In genomic region chr3:144124353-144124752, GRCm38 (mm10) we compare ENCODE assay signal across 10 mouse cellular contexts.
DNase-seq lines count a peak whose midpoint lies in the region; ATAC-seq and TF ChIP-seq lines count a peak whose summit lies in the region.
"Had no signal": no experiment of that assay in that cellular context is flagged by ENCODE, and none has a peak within 500 bp of the region (broad histone marks: within the 10 kb centered on the region; RNA-seq: fewer than 3 reads in every experiment).

No protein-coding gene starts in this region.

- WGBS in forebrain, embryonic 12.5 days: 47% methylated on average over 4 of the region's 4 CpGs
- WGBS in forebrain, embryonic 10.5 days: 82% methylated on average over 4 of the region's 4 CpGs
- 54% methylated on average over 4 of the region's 4 CpGs for WGBS in midbrain, embryonic 16.5 days
- 75% methylated on average over 4 of the region's 4 CpGs for WGBS in kidney, embryonic 16.5 days

- H3K27ac ChIP-seq in forebrain, embryonic 12.5 days: no peak overlapping the region
- H3K27ac ChIP-seq in forebrain, embryonic 10.5 days: no peak overlapping the region
- no peak overlapping the region for H3K27ac ChIP-seq in left cerebral cortex, adult 2 months
- no peak overlapping the region for H3K27ac ChIP-seq in midbrain, embryonic 16.5 days (ENCODE audit: low read length)
- no peak overlapping the region for H3K27ac ChIP-seq in kidney, embryonic 16.5 days (ENCODE audit: low read length)
- H3K27ac ChIP-seq: intestine, embryonic 15.5 days had no signal

- no peak for TF ChIP-seq CTCF in left cerebral cortex, adult 2 months (IDR thresholded peaks at IDR 0.05)

- H3K4me1 ChIP-seq in forebrain, embryonic 12.5 days: no peaks in the 10 kb centered on the region
- H3K4me1 ChIP-seq in forebrain, embryonic 10.5 days: peaks cover 12% of the 10 kb centered on the region; the same call in 1 of the 2 replicates
- H3K4me1 ChIP-seq in midbrain, embryonic 16.5 days (ENCODE audit: control insufficient read depth, insufficient read depth, low read length): no peaks in the 10 kb centered on the region
- no peaks in the 10 kb centered on the region for H3K4me1 ChIP-seq in kidney, embryonic 16.5 days (ENCODE audit: insufficient read depth, low read length)
- H3K4me1 ChIP-seq: intestine, embryonic 15.5 days had no signal

- H3K4me2 ChIP-seq in forebrain, embryonic 12.5 days: no peak overlapping the region
- H3K4me2 ChIP-seq in midbrain, embryonic 16.5 days (ENCODE audit: low read length): no peak overlapping the region
- H3K4me2 ChIP-seq in kidney, embryonic 16.5 days (replicated peaks; ENCODE audit: low read depth, low read length): no peak overlapping the region
- H3K4me2 ChIP-seq: intestine, embryonic 15.5 days had no signal

- no peaks in the 10 kb centered on the region for H3K36me3 ChIP-seq in forebrain, embryonic 12.5 days (replicated peaks)
- no peaks in the 10 kb centered on the region for H3K36me3 ChIP-seq in forebrain, embryonic 10.5 days (replicated peaks)
- H3K36me3 ChIP-seq in midbrain, embryonic 16.5 days (ENCODE audit: control insufficient read depth, insufficient read depth, low read length): no peaks in the 10 kb centered on the region
- no peaks in the 10 kb centered on the region for H3K36me3 ChIP-seq in kidney, embryonic 16.5 days (ENCODE audit: insufficient read depth, low read length)
- H3K36me3 ChIP-seq: intestine, embryonic 15.5 days had no signal

- no peak overlapping the region for H3K4me3 ChIP-seq in forebrain, embryonic 12.5 days (replicated peaks)
- no peak overlapping the region for H3K4me3 ChIP-seq in forebrain, embryonic 10.5 days
- H3K4me3 ChIP-seq in left cerebral cortex, adult 2 months: no peak overlapping the region
- H3K4me3 ChIP-seq in midbrain, embryonic 16.5 days (ENCODE audit: low read depth, low read length): no peak overlapping the region
- H3K4me3 ChIP-seq in kidney, embryonic 16.5 days (ENCODE audit: low read length): no peak overlapping the region
- H3K4me3 ChIP-seq: intestine, embryonic 15.5 days had no signal

- no peaks in the 10 kb centered on the region for H3K9me3 ChIP-seq in forebrain, embryonic 12.5 days
- H3K9me3 ChIP-seq in forebrain, embryonic 10.5 days: no peaks in the 10 kb centered on the region
- no peaks in the 10 kb centered on the region for H3K9me3 ChIP-seq in midbrain, embryonic 16.5 days (replicated peaks; ENCODE audit: control insufficient read depth, low read length, poor library complexity, severe bottlenecking)
- H3K9me3 ChIP-seq in kidney, embryonic 16.5 days (ENCODE audit: low read length): no peaks in the 10 kb centered on the region
- H3K9me3 ChIP-seq: intestine, embryonic 15.5 days had no signal

- no peak overlapping the region for H3K9ac ChIP-seq in forebrain, embryonic 12.5 days
- H3K9ac ChIP-seq in midbrain, embryonic 16.5 days (ENCODE audit: low read depth, low read length): no peak overlapping the region
- no peak overlapping the region for H3K9ac ChIP-seq in kidney, embryonic 16.5 days (replicated peaks; ENCODE audit: low read length)
- H3K9ac ChIP-seq: intestine, embryonic 15.5 days had no signal

- intact Hi-C loops in left cerebral cortex, postnatal 14 days (cut with DNase I): no loop called here
- intact Hi-C loops in left cerebral cortex, adult 2 months (cut with DNase I): no loop called here

- DNase-seq in forebrain, embryonic 10.5 days (ENCODE audit: extremely low spot score, low spot score): no peak
- DNase-seq in left cerebral cortex, postnatal 14 days (ENCODE audit: low spot score in 2 of 2): peak; percentile 4 to 46
- DNase-seq in left cerebral cortex, adult 2 months (ENCODE audit: extremely low spot score in 1 of 2, low spot score in 2 of 2): no peak
- DNase-seq in cerebellum, adult 9-11 months: peak; percentile 24
- no peak for DNase-seq in natural killer cell, adult 2 months (ENCODE audit: low spot score in 2 of 2)
- DNase-seq: B cell, adult 2 months had no signal

- 0 out of 2 replicates have a peak, but pooled peaks cover 16% of the 10 kb centered on the region for H3K27me3 ChIP-seq in forebrain, embryonic 12.5 days
- peaks cover 18% of the 10 kb centered on the region; the same call in 1 of the 2 replicates for H3K27me3 ChIP-seq in forebrain, embryonic 10.5 days (ENCODE audit: poor library complexity, severe bottlenecking)
- H3K27me3 ChIP-seq in midbrain, embryonic 16.5 days (ENCODE audit: control insufficient read depth, insufficient read depth, low read depth, low read length): no peaks in the 10 kb centered on the region
- no peaks in the 10 kb centered on the region for H3K27me3 ChIP-seq in kidney, embryonic 16.5 days (ENCODE audit: insufficient read depth, low read length)
- H3K27me3 ChIP-seq: intestine, embryonic 15.5 days had no signal

- ATAC-seq in forebrain, embryonic 12.5 days (ENCODE audit: low FRiP score): peak; percentile 58; the same call in 1 of the 2 replicates
- 0 out of 2 replicates have a peak, but pooled peaks have one; percentile 71 for ATAC-seq in midbrain, embryonic 16.5 days
- no peak for ATAC-seq in kidney, embryonic 16.5 days (ENCODE audit: low FRiP score, low TSS enrichment)
- ATAC-seq: intestine, embryonic 15.5 days had no signal

Comparison
In these comparisons a context has a peak if more than half of its experiments do, and no peak if none do; other contexts are left out.
1. DNase-seq: peak in left cerebral cortex, postnatal 14 days (2 of 2) and cerebellum, adult 9-11 months (single experiment); none in forebrain, embryonic 10.5 days (single experiment), left cerebral cortex, adult 2 months (0 of 2) and natural killer cell, adult 2 months (0 of 2).